Mouse (Mus musculus): ENCODE data around the gene Sept14. TPM values are rescaled to one million over a fixed set of nuclear protein-coding genes. Genes with fewer than 3 reads are reported as not detected.

Sept14 gene
- polyA plus RNA-seq, 1 experiment from 2014 or later = not detected

- Histone ChIP-seq H3K4me1 (replicated peaks; ENCODE audit: control insufficient read depth, insufficient read depth, low read length) (no peaks in the 10 kb centered on the region), H3K36me3 (ENCODE audit: control insufficient read depth, insufficient read depth, low read length) (peaks cover 24% of the 10 kb centered on the region), H3K27me3 (ENCODE audit: control insufficient read depth, insufficient read depth, low read depth, low read length) (no peaks in the 10 kb centered on the region), H3K4me2 (ENCODE audit: low read depth, low read length) (no peak overlapping the region), H3K4me3 (ENCODE audit: low read length) (no peak overlapping the region), H3K9me3 (ENCODE audit: control insufficient read depth, low read length) (no peaks in the 10 kb centered on the region), H3K27ac (ENCODE audit: low read length) (no peak overlapping the region), H3K9ac (ENCODE audit: low read length) (no peak overlapping the region)
- 94% methylated on average over 10 of the region's 10 CpGs for WGBS
- no peak for ATAC-seq (ENCODE audit: low read depth)
Measured at GRCm38 (mm10) chr5:129657016-129657415, 51.3 kb downstream of the Sept14 start.

GRCm38 (mm10) chr5:129650858-129651257, 57.5 kb downstream of the Sept14 start:
- H3K27ac ChIP-seq (ENCODE audit: low read length) = no peak overlapping the region
- no peak for ATAC-seq (ENCODE audit: low read depth)
- no peak overlapping the region for H3K4me2 ChIP-seq (ENCODE audit: low read depth, low read length)
- no peak overlapping the region for H3K4me3 ChIP-seq (ENCODE audit: low read length)
- 92% methylated on average over 5 of the region's 5 CpGs for WGBS
- no peak overlapping the region for H3K9ac ChIP-seq (ENCODE audit: low read length)
- H3K36me3 ChIP-seq (ENCODE audit: control insufficient read depth, insufficient read depth, low read length) = no peaks in the 10 kb centered on the region
- no peaks in the 10 kb centered on the region for H3K9me3 ChIP-seq (ENCODE audit: control insufficient read depth, low read length)
- no peaks in the 10 kb centered on the region for H3K4me1 ChIP-seq (replicated peaks; ENCODE audit: control insufficient read depth, insufficient read depth, low read length)
- H3K27me3 ChIP-seq (ENCODE audit: control insufficient read depth, insufficient read depth, low read depth, low read length) = no peaks in the 10 kb centered on the region

Other genes starting within 250 kb of the Sept14 start
- 38.6 and 40.9 TPM in 2 replicates for gene Sfswap, start 207.3 kb downstream of the Sept14 start, polyA plus RNA-seq (2015; fragmentation: Nextera tagmentation; extraction: Ambion mirVana)
- 1.6 and 1.9 TPM in 2 replicates for gene Mmp17, start 124.3 kb downstream of the Sept14 start, polyA plus RNA-seq (2015; fragmentation: Nextera tagmentation; extraction: Ambion mirVana)
- gene Zfp11, start 38.4 kb downstream of the Sept14 start, polyA plus RNA-seq (2015; fragmentation: Nextera tagmentation; extraction: Ambion mirVana) = 4.2 and 5.3 TPM in 2 replicates
- gene Mrps17, start 7.0 kb upstream of the Sept14 start, polyA plus RNA-seq (2015; fragmentation: Nextera tagmentation; extraction: Ambion mirVana) = 164 and 173 TPM in 2 replicates
- 94.7 and 98.7 TPM in 2 replicates for gene Nipsnap2, start 16.6 kb upstream of the Sept14 start, polyA plus RNA-seq (2015; fragmentation: Nextera tagmentation; extraction: Ambion mirVana)
- 32.7 and 33.5 TPM in 2 replicates for gene Psph, start 78.9 kb upstream of the Sept14 start, polyA plus RNA-seq (2015; fragmentation: Nextera tagmentation; extraction: Ambion mirVana)
- 40.1 and 51.4 TPM in 2 replicates for gene Sumf2, start 138.5 kb upstream of the Sept14 start, polyA plus RNA-seq (2015; fragmentation: Nextera tagmentation; extraction: Ambion mirVana)
- gene Chchd2, start 179.0 kb upstream of the Sept14 start, polyA plus RNA-seq (2015; fragmentation: Nextera tagmentation; extraction: Ambion mirVana) = 815 and 838 TPM in 2 replicates
- 4.3 and 4.4 TPM in 2 replicates for gene Zbed5, start 187.2 kb upstream of the Sept14 start, polyA plus RNA-seq (2015; fragmentation: Nextera tagmentation; extraction: Ambion mirVana)
- 0.39 and 0.43 TPM in 2 replicates for gene Phkg1, start 190.0 kb upstream of the Sept14 start, polyA plus RNA-seq (2015; fragmentation: Nextera tagmentation; extraction: Ambion mirVana)
- 2.6 and 3.1 TPM in 2 replicates for gene Nupr1l, start 200.0 kb upstream of the Sept14 start, polyA plus RNA-seq (2015; fragmentation: Nextera tagmentation; extraction: Ambion mirVana)
- gene Vkorc1l1, start 233.5 kb upstream of the Sept14 start, polyA plus RNA-seq (2015; fragmentation: Nextera tagmentation; extraction: Ambion mirVana) = 18.8 and 19.2 TPM in 2 replicates